Mouse (Mus musculus): ENCODE results near the gene Pax6. TPM values are rescaled to one million over a fixed set of nuclear protein-coding genes. Genes with fewer than 3 reads are reported as not detected.

The Pax6 gene
- polyA plus RNA-seq (2015; fragmentation: Nextera tagmentation; extraction: Ambion mirVana) = not detected in 2 replicates

- H3K9ac ChIP-seq (ENCODE audit: low read length) = no peak within 1 kb of the TSS
- H3K4me1 ChIP-seq (ENCODE audit: control insufficient read depth, insufficient read depth, low read length) = 0 out of 2 replicates have a peak, but pooled peaks cover 6% of the 10 kb centered on the region
- peaks cover 97% of the 10 kb centered on the region for H3K27me3 ChIP-seq (ENCODE audit: control insufficient read depth, insufficient read depth, low read length)
- 1% methylated on average over 44 of the region's 44 CpGs for WGBS
- no peaks in the 10 kb centered on the region for H3K36me3 ChIP-seq (ENCODE audit: control insufficient read depth, insufficient read depth)
- peak within 1 kb of the TSS; percentile 15; the same call in 1 of the 2 replicates for H3K4me3 ChIP-seq (ENCODE audit: low read length)
- H3K4me2 ChIP-seq (ENCODE audit: low read depth, low read length) = 0 out of 2 replicates have a peak within 1 kb of the TSS, but pooled peaks have one; percentile 6
- no peak for ATAC-seq (replicated peaks; ENCODE audit: extremely low read depth, insufficient read depth, low FRiP score)
- no peak within 1 kb of the TSS for H3K27ac ChIP-seq (ENCODE audit: low read length)
- no peaks in the 10 kb centered on the region for H3K9me3 ChIP-seq (replicated peaks; ENCODE audit: control insufficient read depth, low read length)
Measured at GRCm38 (mm10) chr2:105668271-105669270, at the start of gene Pax6. Pax6 (plus strand) TSS chr2:105668900.

DNA sequence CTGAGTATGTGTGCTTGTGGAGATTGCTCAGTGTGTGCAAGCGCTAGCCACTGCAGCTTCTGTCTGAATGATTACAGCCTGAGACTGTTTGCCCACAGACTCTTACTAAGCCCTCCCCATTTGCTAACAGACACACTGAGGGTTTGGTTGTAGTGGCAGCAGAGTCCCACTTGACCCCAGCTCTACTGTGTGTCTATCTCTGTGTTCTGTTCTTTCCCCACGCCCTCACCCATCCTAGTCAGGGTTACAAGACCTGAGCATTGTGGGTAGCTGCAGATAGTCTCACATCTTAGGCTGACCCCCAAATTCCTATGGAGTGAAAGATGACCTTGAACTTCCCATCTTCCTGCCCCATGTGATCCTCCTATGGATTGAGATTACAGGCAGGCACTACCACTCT lies 19.8 kb upstream of the Pax6 start:
- peaks cover 25% of the 10 kb centered on the region for H3K27me3 ChIP-seq (ENCODE audit: control insufficient read depth, insufficient read depth, low read length)
- H3K4me3 ChIP-seq (ENCODE audit: low read length) = no peak overlapping the region
- WGBS = 69% methylated on average over 2 of the region's 2 CpGs
- no peaks in the 10 kb centered on the region for H3K36me3 ChIP-seq (ENCODE audit: control insufficient read depth, insufficient read depth)
- H3K9ac ChIP-seq (ENCODE audit: low read length) = no peak overlapping the region
- H3K4me2 ChIP-seq (ENCODE audit: low read depth, low read length) = no peak overlapping the region
- H3K4me1 ChIP-seq (ENCODE audit: control insufficient read depth, insufficient read depth, low read length) = no peaks in the 10 kb centered on the region
- H3K27ac ChIP-seq (ENCODE audit: low read length) = no peak overlapping the region
- no peaks in the 10 kb centered on the region for H3K9me3 ChIP-seq (replicated peaks; ENCODE audit: control insufficient read depth, low read length)
- ATAC-seq (replicated peaks; ENCODE audit: extremely low read depth, insufficient read depth, low FRiP score) = no peak

- H3K27me3 ChIP-seq (ENCODE audit: control insufficient read depth, insufficient read depth, low read length) = peaks cover 72% of the 10 kb centered on the region
- no peaks in the 10 kb centered on the region for H3K36me3 ChIP-seq (ENCODE audit: control insufficient read depth, insufficient read depth)
- H3K9ac ChIP-seq (ENCODE audit: low read length) = no peak overlapping the region
- H3K4me1 ChIP-seq (ENCODE audit: control insufficient read depth, insufficient read depth, low read length) = 0 out of 2 replicates have a peak, but pooled peaks cover 5% of the 10 kb centered on the region
- WGBS = 76% methylated on average over 8 of the region's 8 CpGs
- no peak overlapping the region for H3K27ac ChIP-seq (ENCODE audit: low read length)
- ATAC-seq (replicated peaks; ENCODE audit: extremely low read depth, insufficient read depth, low FRiP score) = no peak
- H3K4me3 ChIP-seq (ENCODE audit: low read length) = no peak overlapping the region
- no peak overlapping the region for H3K4me2 ChIP-seq (ENCODE audit: low read depth, low read length)
- H3K9me3 ChIP-seq (replicated peaks; ENCODE audit: control insufficient read depth, low read length) = no peaks in the 10 kb centered on the region
Measured at GRCm38 (mm10) chr2:105656456-105656855, 12.2 kb upstream of the Pax6 start.

GRCm38 (mm10) chr2:105659350-105659749 lies 9.3 kb upstream of the Pax6 start:
- no peaks in the 10 kb centered on the region for H3K36me3 ChIP-seq (ENCODE audit: control insufficient read depth, insufficient read depth)
- H3K27me3 ChIP-seq (ENCODE audit: control insufficient read depth, insufficient read depth, low read length) = peaks cover 80% of the 10 kb centered on the region
- ATAC-seq (replicated peaks; ENCODE audit: extremely low read depth, insufficient read depth, low FRiP score) = no peak
- H3K4me1 ChIP-seq (ENCODE audit: control insufficient read depth, insufficient read depth, low read length) = 0 out of 2 replicates have a peak, but pooled peaks cover 5% of the 10 kb centered on the region
- no peaks in the 10 kb centered on the region for H3K9me3 ChIP-seq (replicated peaks; ENCODE audit: control insufficient read depth, low read length)
- H3K9ac ChIP-seq (ENCODE audit: low read length) = no peak overlapping the region
- H3K4me3 ChIP-seq (ENCODE audit: low read length) = no peak overlapping the region
- peak overlapping the region; percentile 39; the same call in 1 of the 2 replicates for H3K4me2 ChIP-seq (ENCODE audit: low read depth, low read length)
- H3K27ac ChIP-seq (ENCODE audit: low read length) = no peak overlapping the region
- 9% methylated on average over 9 of the region's 9 CpGs for WGBS

DNA sequence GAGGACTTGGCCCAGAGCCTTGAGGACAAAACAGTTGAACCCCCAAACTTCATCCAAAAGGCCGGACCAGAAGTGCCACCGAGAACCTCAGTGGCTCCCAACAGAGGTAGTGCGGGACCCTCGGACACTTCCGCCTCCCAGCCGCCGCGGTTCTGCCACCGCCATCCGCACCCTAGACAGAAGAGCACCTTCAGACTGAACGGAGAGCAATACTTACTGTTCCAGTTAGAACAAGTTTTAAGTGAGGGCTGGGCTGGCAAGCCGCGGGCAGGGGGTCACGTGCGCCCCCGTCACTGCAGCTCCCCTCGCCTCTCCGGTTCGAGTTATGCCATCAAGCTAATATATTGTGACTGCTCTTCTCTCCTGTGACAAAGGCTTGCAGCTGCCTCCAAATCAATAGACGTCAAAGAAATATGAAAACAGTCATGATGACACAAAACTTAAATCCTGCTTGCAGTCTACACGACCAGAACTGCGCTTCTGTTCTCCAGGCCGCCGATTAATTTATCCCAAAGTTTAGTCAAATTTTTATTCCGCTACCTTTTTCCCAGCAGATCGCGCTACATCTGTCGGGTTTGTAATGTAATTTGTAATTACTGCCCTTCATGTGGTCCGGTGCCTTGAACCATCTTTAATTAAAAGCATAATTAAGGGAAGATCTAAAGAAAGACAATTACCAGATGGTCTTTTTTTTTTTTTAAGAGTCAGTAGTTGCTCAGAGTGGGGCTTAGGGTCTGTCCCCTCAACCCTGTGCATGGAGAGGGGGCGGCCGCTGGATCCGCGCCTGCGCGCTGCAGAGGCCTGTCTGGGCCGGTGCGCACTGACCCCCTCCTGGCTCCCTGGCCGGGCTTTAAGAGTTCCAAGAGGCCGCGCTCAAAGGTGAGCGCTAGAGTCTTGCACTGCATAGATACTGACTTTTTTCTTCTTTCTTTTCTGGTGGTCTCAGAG lies 8.5 kb upstream of the Pax6 start:
- H3K9ac ChIP-seq (ENCODE audit: low read length) = no peak overlapping the region

GRCm38 (mm10) chr2:105660874-105661622 lies 7.7 kb upstream of the Pax6 start:
- no peak overlapping the region for H3K9ac ChIP-seq (ENCODE audit: low read length)
- no peak for ATAC-seq (replicated peaks; ENCODE audit: extremely low read depth, insufficient read depth, low FRiP score)
- H3K9me3 ChIP-seq (replicated peaks; ENCODE audit: control insufficient read depth, low read length) = no peaks in the 10 kb centered on the region
- H3K4me3 ChIP-seq (ENCODE audit: low read length) = peak overlapping the region; percentile 13; the same call in 1 of the 2 replicates
- no peak overlapping the region for H3K27ac ChIP-seq (ENCODE audit: low read length)
- peaks cover 88% of the 10 kb centered on the region for H3K27me3 ChIP-seq (ENCODE audit: control insufficient read depth, insufficient read depth, low read length)
- 3% methylated on average over 26 of the region's 26 CpGs for WGBS
- no peaks in the 10 kb centered on the region for H3K36me3 ChIP-seq (ENCODE audit: control insufficient read depth, insufficient read depth)
- 0 out of 2 replicates have a peak, but pooled peaks cover 5% of the 10 kb centered on the region for H3K4me1 ChIP-seq (ENCODE audit: control insufficient read depth, insufficient read depth, low read length)
- peak overlapping the region; percentile 12; the same call in 1 of the 2 replicates for H3K4me2 ChIP-seq (ENCODE audit: low read depth, low read length)

More for the DNA sequence above, 8.5 kb upstream of the Pax6 start:
- Histone ChIP-seq H3K9me3 (replicated peaks; ENCODE audit: control insufficient read depth, low read length) (no peaks in the 10 kb centered on the region), H3K27ac (ENCODE audit: low read length) (no peak overlapping the region), H3K4me3 (ENCODE audit: low read length) (peak overlapping the region; percentile 13), H3K4me1 (ENCODE audit: control insufficient read depth, insufficient read depth, low read length) (0 out of 2 replicates have a peak, but pooled peaks cover 5% of the 10 kb centered on the region), H3K27me3 (ENCODE audit: control insufficient read depth, insufficient read depth, low read length) (peaks cover 83% of the 10 kb centered on the region), H3K4me2 (ENCODE audit: low read depth, low read length) (peak overlapping the region; percentile 39), H3K36me3 (ENCODE audit: control insufficient read depth, insufficient read depth) (no peaks in the 10 kb centered on the region)
- no peak for ATAC-seq (replicated peaks; ENCODE audit: extremely low read depth, insufficient read depth, low FRiP score)
- 1% methylated on average over 41 of the region's 41 CpGs for WGBS

DNA sequence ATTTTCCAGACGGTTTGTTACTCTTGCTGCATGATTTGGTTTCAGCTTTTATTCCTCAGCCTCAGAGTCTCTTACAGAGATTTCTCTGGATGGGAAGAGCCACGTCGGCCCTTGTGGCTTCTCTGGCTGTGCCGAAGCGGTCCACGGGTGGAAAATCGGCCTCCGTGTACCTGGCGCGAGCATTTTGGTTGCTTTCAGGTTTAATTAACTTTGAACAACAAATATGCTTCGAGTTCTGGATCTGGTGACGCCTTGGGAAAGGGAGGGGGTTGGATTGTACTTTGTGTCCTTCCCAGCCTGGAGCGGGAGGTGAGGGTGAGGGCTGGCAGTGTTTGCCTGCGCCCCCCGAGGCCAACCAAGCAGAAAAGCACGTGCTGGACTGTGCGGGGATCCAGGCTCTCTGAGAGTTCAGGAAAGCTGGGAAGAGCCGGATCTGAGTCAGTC lies 7.1 kb upstream of the Pax6 start:
- H3K9me3 ChIP-seq (replicated peaks; ENCODE audit: control insufficient read depth, low read length) = no peaks in the 10 kb centered on the region
- H3K27ac ChIP-seq (ENCODE audit: low read length) = no peak overlapping the region
- H3K4me1 ChIP-seq (ENCODE audit: control insufficient read depth, insufficient read depth, low read length) = 0 out of 2 replicates have a peak, but pooled peaks cover 5% of the 10 kb centered on the region
- no peak overlapping the region for H3K4me2 ChIP-seq (ENCODE audit: low read depth, low read length)
- ATAC-seq (replicated peaks; ENCODE audit: extremely low read depth, insufficient read depth, low FRiP score) = no peak
- H3K4me3 ChIP-seq (ENCODE audit: low read length) = no peak overlapping the region
- WGBS = 2% methylated on average over 18 of the region's 18 CpGs
- H3K9ac ChIP-seq (ENCODE audit: low read length) = no peak overlapping the region
- peaks cover 89% of the 10 kb centered on the region for H3K27me3 ChIP-seq (ENCODE audit: control insufficient read depth, insufficient read depth, low read length)
- no peaks in the 10 kb centered on the region for H3K36me3 ChIP-seq (ENCODE audit: control insufficient read depth, insufficient read depth)

DNA sequence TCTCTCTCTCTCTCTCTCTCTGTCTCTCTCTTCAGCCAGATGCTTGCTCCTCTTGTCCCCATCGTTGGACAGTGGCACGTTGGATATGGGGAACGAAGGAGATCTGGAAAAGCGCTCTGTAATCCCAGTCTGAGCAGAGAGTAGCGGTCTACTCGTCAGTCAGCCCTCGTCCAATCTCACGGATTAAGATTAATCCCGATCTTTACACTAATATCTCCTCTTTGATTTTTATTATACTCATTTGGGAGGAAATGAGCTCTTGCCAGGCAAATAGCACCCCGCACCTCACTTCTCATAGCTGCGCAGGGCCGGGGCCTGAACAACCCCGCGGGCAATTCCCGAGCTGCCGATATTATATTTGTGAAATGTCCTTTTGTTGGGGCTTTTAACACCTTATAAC lies 6.6 kb upstream of the Pax6 start:
- no peak overlapping the region for H3K4me2 ChIP-seq (ENCODE audit: low read depth, low read length)
- H3K4me1 ChIP-seq (ENCODE audit: control insufficient read depth, insufficient read depth, low read length) = 0 out of 2 replicates have a peak, but pooled peaks cover 5% of the 10 kb centered on the region
- 7% methylated on average over 16 of the region's 16 CpGs for WGBS
- no peak for ATAC-seq (replicated peaks; ENCODE audit: extremely low read depth, insufficient read depth, low FRiP score)
- H3K9ac ChIP-seq (ENCODE audit: low read length) = no peak overlapping the region
- H3K9me3 ChIP-seq (replicated peaks; ENCODE audit: control insufficient read depth, low read length) = no peaks in the 10 kb centered on the region
- no peaks in the 10 kb centered on the region for H3K36me3 ChIP-seq (ENCODE audit: control insufficient read depth, insufficient read depth)
- no peak overlapping the region for H3K4me3 ChIP-seq (ENCODE audit: low read length)
- no peak overlapping the region for H3K27ac ChIP-seq (ENCODE audit: low read length)
- H3K27me3 ChIP-seq (ENCODE audit: control insufficient read depth, insufficient read depth, low read length) = peaks cover 89% of the 10 kb centered on the region

Data from heart, embryonic 16.5 days (tissue).